Mouse (Mus musculus) small intestine, adult 2 months (tissue): ENCODE data around the gene Tec. TPM values are rescaled to one million over a fixed set of nuclear protein-coding genes. Genes with fewer than 3 reads are reported as not detected.

Source experiments
- H3K27ac ChIP-seq: fragments of 200-500 bp; 2 replicates; pipeline ENCODE4 v1.5.1; 2012; ENCODE audit warnings: low read depth, low read length, control low read depth, inconsistent platforms; ENCODE audit not compliant: insufficient read depth
- H3K27me3 ChIP-seq: fragments of 200-500 bp; 2 replicates; pipeline ENCODE4 v1.6.1; 2012; ENCODE audit warnings: mild to moderate bottlenecking, moderate library complexity, low read length, inconsistent platforms; ENCODE audit not compliant: control insufficient read depth, insufficient read depth
- H3K36me3 ChIP-seq: fragments of 200-500 bp; 2 replicates; pipeline ENCODE4 v1.6.1; 2012; ENCODE audit warnings: mild to moderate bottlenecking, low read length, control low read depth, inconsistent platforms; ENCODE audit not compliant: control insufficient read depth, insufficient read depth
- H3K4me1 ChIP-seq: fragments of 200-500 bp; 2 replicates; pipeline ENCODE4 v1.6.1; 2012; ENCODE audit warnings: low read length, inconsistent platforms, mixed read lengths; ENCODE audit not compliant: control insufficient read depth, insufficient read depth, insufficient read length
- H3K4me3 ChIP-seq: fragments of 200-500 bp; 2 replicates; pipeline ENCODE4 v1.5.1; 2012; ENCODE audit warnings: low read depth, mild to moderate bottlenecking, control low read depth, inconsistent platforms, low read length, moderate library complexity
- CTCF ChIP-seq: fragments of 200-500 bp; IDR thresholded peaks from 2 replicates; pipeline ENCODE4 v1.5.1; 2012; ENCODE audit warnings: low read depth, mild to moderate bottlenecking, control low read depth, inconsistent platforms, low read length, moderate library complexity, mixed read lengths; ENCODE audit not compliant: insufficient replicate concordance, insufficient read length; ENCODE audit errors: extremely low read depth
- POLR2A ChIP-seq: fragments of 200-500 bp; IDR thresholded peaks from 2 replicates; pipeline ENCODE4 v1.6.1; 2012; ENCODE audit warnings: low read depth, mild to moderate bottlenecking, control low read depth, inconsistent platforms, low read length, moderate library complexity
- WGBS: fragments of 180-500 bp; shearing (Covaris S2); methylation state at CpG from one replicate; pipeline ENCODE4 v1.1.7; 2018; 5-methylcytosine and 5-hydroxymethylcytosine counted together
- polyA plus RNA-seq: library from polyadenylated mRNA; depleted of rRNA; stranded (reverse); fragments of >200 nt; gene quantifications from 2 replicates; pipeline ENCODE4 v1.2.3, GENCODE M21; 2012

Gene Tec
- polyA plus RNA-seq, 1 experiment: 7.1 TPM

- Histone ChIP-seq H3K4me3 (no peak overlapping the region), H3K27ac (no peak overlapping the region), H3K27me3 (no peaks in the 10 kb centered on the region), H3K36me3 (0 out of 2 replicates have a peak, but pooled peaks cover 2% of the 10 kb centered on the region), H3K4me1 (peaks cover 9% of the 10 kb centered on the region; the same call in 1 of the 2 replicates)
- TF ChIP-seq CTCF: no peak
- TF ChIP-seq POLR2A: no peak
- WGBS: 83% methylated on average over 3 of the region's 3 CpGs
Observed at GRCm38 (mm10) chr5:72812328-72812727, 56.0 kb downstream of the Tec start.

GRCm38 (mm10) chr5:72811397-72811796, 56.9 kb downstream of the Tec start:
- 46% methylated on average over 3 of the region's 3 CpGs for WGBS
- TF ChIP-seq POLR2A (no peak), CTCF (no peak)
- H3K36me3 ChIP-seq: 0 out of 2 replicates have a peak, but pooled peaks cover 2% of the 10 kb centered on the region
- H3K4me3 ChIP-seq: no peak overlapping the region
- no peaks in the 10 kb centered on the region for H3K27me3 ChIP-seq
- peaks cover 9% of the 10 kb centered on the region; the same call in 1 of the 2 replicates for H3K4me1 ChIP-seq
- 0 out of 2 replicates have a peak overlapping the region, but pooled peaks have one; percentile 2 for H3K27ac ChIP-seq

- no peak for TF ChIP-seq POLR2A
- no peak for TF ChIP-seq CTCF
- peaks cover 9% of the 10 kb centered on the region; the same call in 1 of the 2 replicates for H3K4me1 ChIP-seq
- WGBS: 25% methylated on average over 8 of the region's 8 CpGs
- no peak overlapping the region for H3K4me3 ChIP-seq
- no peak overlapping the region for H3K27ac ChIP-seq
- no peaks in the 10 kb centered on the region for H3K27me3 ChIP-seq
- H3K36me3 ChIP-seq: 0 out of 2 replicates have a peak, but pooled peaks cover 2% of the 10 kb centered on the region
Observed at GRCm38 (mm10) chr5:72810990-72811389, 57.3 kb downstream of the Tec start.

GRCm38 (mm10) chr5:72809480-72809879, 58.8 kb downstream of the Tec start:
- Histone ChIP-seq H3K4me1 (peaks cover 9% of the 10 kb centered on the region; the same call in 1 of the 2 replicates), H3K36me3 (0 out of 2 replicates have a peak, but pooled peaks cover 2% of the 10 kb centered on the region), H3K27ac (no peak overlapping the region), H3K4me3 (no peak overlapping the region), H3K27me3 (no peaks in the 10 kb centered on the region)
- no peak for TF ChIP-seq CTCF
- no peak for TF ChIP-seq POLR2A
- 92% methylated on average over 2 of the region's 2 CpGs for WGBS

- TF ChIP-seq POLR2A (no peak), CTCF (no peak)
- 79% methylated on average over 14 of the region's 14 CpGs for WGBS
Observed at GRCm38 (mm10) chr5:72808456-72809111, 59.7 kb downstream of the Tec start.

GRCm38 (mm10) chr5:72802851-72803250, 65.4 kb downstream of the Tec start:
- H3K4me1 ChIP-seq: no peaks in the 10 kb centered on the region
- no peaks in the 10 kb centered on the region for H3K27me3 ChIP-seq
- no peaks in the 10 kb centered on the region for H3K36me3 ChIP-seq
- no peak overlapping the region for H3K4me3 ChIP-seq
- WGBS: 72% methylated on average over 5 of the region's 5 CpGs
- no peak for TF ChIP-seq CTCF
- no peak for TF ChIP-seq POLR2A
- 0 out of 2 replicates have a peak overlapping the region, but pooled peaks have one; percentile 23 for H3K27ac ChIP-seq

More at GRCm38 (mm10) chr5:72808456-72809111, 59.7 kb downstream of the Tec start:
- H3K4me1 ChIP-seq: peaks cover 9% of the 10 kb centered on the region; the same call in 1 of the 2 replicates
- no peak overlapping the region for H3K4me3 ChIP-seq
- H3K27ac ChIP-seq: no peak overlapping the region
- no peaks in the 10 kb centered on the region for H3K27me3 ChIP-seq
- H3K36me3 ChIP-seq: 0 out of 2 replicates have a peak, but pooled peaks cover 2% of the 10 kb centered on the region

GRCm38 (mm10) chr5:72798563-72798962, 69.7 kb downstream of the Tec start:
- Histone ChIP-seq H3K27ac (no peak overlapping the region), H3K36me3 (no peaks in the 10 kb centered on the region), H3K27me3 (no peaks in the 10 kb centered on the region), H3K4me3 (no peak overlapping the region), H3K4me1 (no peaks in the 10 kb centered on the region)
- TF ChIP-seq CTCF (no peak), POLR2A (no peak)
- WGBS: 89% methylated on average over 4 of the region's 4 CpGs
